Mouse (Mus musculus): Measurements from ENCODE around the gene Ptprf.

- TF ChIP-seq POLR2A (IDR thresholded peaks at IDR 0.05; ENCODE audit: insufficient read depth, low read depth, low read length) (no peak), CTCF (IDR thresholded peaks at IDR 0.05) (no peak)
Measured at GRCm38 (mm10) chr4:118180301-118181080, 110.7 kb downstream of the Ptprf start.

Data from heart, adult 2 months (tissue).